Mouse (Mus musculus): ENCODE results near the gene Irx2.

Irx2 gene

DNA sequence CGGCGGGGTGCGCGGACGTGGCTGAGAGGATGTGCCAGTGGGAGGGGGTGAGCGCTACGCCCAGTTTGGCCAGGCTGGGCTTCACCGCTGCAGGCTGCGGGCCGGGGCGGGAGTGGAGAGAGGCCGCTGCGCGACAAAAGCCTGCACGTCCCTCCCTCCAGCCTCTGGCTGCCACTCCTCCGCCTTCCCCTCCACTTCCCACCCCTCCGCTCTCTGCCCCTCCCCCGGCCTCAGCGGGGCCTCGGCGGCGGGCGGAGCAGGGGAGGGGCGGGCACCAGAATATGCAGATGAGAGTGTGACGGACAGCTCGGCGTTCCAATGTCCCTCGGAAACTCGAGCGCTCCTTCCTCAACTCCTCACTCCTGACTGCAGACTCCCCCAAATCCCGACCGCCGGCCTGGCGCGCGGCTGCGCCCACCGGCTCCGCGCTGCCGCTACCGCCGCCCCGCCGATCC is at the start of gene Irx2:
Gene Irx2, plus strand, starts transcription at position 359 of the 455 bp plus-strand sequence.
- no peak for DNase-seq

- no peak for DNase-seq
These were observed 47.3 kb upstream of the Irx2 start for GRCm38 (mm10) chr13:72581276-72581675.

GRCm38 (mm10) chr13:72592526-72592925 is 36.1 kb upstream of the Irx2 start:
- DNase-seq = no peak

DNA sequence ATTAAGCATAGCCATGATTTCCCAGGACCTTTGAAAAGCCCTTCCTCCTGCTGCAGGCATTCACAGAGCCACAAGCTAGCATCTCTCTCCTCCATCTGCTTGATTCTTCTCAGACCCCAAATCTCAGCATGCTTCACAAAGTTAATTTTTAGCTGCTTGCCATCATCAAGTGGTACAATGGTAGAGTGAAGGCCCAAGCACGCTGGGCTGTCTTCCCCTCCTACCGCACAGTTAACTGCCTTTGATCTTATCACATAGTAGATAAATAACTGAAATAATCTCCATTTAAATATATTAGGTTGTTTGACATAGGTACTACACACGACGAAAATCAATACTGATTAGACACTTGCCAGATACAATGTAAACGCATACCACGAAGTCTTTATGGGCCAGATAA is 35.3 kb upstream of the Irx2 start:
- no peak for DNase-seq

DNA sequence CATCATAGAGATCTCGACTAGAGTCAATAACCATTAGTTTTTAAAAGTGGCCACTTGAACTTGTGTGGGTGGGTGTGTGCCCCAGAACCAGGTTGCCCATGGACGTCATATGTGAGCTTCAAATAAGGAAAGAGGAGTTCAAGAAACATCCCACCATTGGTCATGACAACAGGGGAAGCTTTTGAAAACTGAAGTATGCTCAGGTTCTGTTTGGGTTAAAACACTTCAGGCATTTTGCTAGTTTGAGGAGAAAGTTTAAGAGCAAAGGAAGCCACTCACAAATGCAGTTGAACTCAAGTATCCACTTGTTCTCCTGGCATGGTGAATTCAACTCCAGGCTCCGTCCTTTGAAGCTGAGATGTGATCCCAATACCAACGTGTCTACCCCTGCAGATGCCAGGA is 34.9 kb upstream of the Irx2 start:
- DNase-seq = no peak

DNA sequence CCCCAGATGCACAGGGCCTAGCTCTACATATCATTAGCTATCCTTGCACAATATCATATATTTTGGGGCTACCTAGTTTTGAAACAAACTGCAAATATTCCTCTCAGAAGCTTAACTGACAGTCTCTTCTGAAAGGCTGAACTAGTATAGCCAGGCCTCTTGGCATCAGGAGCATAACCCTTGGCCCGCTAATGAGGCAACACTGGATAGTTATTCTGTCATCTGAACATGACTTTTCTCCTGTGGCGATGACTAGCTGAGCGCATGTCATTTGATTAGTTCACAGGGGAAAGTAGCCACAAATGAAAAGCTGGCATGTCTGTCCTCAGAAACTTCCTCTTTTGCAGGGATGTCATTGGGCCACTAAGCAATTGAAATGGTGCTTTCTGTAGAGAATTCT is 29.4 kb upstream of the Irx2 start:
- no peak for DNase-seq

GRCm38 (mm10) chr13:72608706-72609105 is 19.9 kb upstream of the Irx2 start:
- no peak for DNase-seq

DNA sequence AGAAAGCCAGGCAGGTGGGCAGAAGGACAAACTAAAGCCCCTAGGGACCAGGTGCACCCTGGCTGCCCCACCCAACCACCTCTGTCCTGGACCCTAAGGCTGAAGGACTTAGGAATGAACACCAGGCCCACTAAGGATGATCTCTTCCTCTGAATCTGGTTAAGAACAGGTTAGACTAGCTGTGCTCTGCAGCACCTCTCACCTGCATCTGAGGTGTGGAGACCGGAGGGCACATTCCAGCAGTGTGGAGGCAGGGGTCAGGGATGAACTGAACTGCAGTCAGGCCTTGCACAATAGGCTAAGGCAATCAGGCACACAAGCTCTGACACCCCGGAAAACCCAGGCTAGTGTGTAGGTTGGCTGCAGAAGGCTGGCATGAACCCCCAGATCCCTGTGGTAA is 18.3 kb upstream of the Irx2 start:
- DNase-seq = no peak

DNA sequence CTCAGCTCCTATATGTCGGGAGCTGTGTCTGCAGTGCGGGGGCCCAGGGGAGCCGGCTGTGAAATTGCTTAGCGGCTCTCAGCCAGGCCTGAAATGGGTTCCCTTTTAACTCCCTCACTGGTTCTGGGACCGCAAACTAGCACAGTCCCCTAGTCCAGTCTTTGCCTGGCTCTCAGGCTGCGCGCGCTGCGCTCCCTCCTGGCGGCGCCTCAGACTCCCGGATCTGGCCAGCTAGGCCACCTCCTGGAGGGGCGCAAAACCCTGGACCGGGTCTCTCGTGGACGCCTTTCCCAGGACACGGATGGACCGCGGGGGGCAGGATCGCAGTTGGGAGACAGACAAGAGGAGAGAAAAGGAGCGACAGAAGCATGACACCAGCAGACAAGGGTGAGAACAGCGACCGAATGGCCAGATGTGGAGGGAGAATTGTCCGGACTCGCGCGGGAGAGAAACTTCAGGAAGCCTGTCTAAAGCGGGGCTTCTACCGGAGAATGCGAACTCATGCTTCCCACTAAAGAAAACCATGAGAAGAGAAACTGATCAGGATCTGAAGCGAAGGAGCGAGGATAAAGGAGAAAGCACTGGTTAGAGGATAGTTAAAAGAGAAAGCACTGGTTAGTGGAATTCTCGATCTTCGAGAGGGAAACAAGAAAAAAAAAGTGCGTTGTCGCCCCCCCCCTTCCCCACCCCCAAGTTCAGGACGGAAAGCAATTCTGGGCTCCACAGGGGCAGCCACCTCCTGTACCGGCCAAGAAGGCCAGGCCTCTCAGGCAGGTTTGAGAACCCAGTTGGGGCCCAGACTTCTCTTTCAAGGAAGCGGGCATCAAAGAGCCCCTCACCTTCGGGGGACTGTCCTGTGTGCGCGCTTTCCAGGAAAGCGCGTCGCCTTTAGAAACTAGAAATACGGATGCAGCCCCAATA is 4.4 kb upstream of the Irx2 start:
- no peak for DNase-seq

- no peak for DNase-seq
These were observed 3.8 kb upstream of the Irx2 start for GRCm38 (mm10) chr13:72624847-72625170.

DNA sequence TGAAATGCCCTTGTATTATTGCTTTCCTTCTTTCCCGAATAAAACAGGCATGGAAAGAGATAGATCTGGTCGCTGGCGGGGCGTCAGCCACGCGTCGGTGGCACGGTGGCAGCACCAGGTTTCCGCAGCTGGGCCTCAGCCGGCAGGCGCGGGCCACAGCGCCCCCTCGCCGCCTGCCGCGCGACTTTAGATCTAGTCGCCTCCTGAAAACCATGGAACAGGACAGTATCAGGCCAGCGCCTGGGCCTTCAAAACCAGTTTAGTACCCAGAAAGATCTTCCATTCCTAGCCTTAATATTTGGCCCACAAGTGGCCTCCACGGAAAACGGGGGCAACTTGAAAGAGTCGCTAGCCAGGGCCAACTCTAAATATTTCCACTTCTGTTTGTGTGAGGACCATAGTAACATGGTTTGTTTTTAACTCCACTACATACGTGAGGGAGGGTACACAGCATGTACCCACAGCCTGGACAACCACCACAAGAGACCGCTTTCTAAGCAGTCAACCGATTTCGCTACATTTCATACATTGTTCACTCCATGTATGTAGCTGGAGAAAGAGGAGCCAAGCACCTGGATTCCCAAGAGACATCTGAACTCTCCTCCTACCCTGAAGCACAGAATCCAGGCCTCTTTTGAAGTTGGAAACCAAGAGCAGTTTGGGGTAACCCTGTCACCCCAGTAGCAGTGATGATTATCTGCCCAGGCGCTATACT is 3.2 kb upstream of the Irx2 start:
- DNase-seq = no peak

- no peak for DNase-seq
These were observed 964 bp upstream of the Irx2 start for GRCm38 (mm10) chr13:72627391-72628321.

DNA sequence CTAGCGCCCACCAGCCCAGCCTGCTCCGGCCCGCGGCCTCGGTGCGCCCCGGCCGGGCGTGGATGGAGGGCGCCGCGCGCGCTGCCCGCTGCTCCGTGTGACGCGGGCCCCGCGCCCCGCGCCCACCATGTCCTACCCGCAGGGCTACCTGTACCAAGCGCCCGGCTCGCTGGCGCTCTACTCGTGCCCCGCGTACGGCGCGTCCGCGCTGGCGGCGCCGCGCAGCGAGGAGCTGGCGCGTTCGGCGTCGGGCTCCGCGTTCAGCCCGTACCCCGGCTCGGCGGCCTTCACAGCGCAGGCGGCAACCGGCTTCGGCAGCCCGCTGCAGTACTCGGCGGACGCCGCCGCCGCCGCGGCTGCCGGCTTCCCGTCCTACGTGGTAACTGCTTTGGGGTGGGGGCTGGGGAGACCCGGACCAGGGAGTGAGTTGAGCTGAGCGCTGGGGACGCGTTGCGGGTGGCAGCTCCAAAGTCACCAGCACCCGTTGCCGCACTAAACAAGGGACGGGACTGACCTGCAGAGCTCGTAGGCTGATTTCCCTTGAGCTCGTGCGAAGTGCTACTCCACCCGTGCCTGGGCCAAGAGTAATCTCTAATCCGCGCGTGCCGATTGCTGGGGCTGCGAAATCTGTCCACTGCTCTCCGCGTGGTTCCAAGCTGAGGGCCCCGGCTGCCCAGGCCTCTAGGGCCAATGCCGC is 463 bp downstream of the Irx2 start:
- DNase-seq = no peak

DNA sequence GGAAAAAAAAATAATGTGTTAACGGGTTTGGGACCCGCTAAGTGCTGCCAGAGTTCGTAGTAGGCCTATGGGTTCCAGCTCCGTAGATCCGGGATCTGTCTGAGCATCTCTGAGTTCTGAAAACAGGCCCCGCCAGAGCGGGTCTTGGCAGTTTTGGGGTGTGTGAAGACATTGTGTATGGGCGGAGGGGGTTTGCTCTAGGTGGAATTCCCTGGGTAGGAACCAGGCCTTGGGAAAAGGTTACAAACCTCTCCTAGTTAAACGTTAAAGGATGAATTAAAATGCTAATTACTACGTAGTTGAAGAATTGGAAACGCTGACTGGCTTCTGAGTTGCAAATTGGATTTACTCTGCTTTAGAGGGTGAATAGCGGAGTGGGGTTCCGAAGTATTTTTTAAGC is 1.2 kb downstream of the Irx2 start:
- DNase-seq = no peak

DNA sequence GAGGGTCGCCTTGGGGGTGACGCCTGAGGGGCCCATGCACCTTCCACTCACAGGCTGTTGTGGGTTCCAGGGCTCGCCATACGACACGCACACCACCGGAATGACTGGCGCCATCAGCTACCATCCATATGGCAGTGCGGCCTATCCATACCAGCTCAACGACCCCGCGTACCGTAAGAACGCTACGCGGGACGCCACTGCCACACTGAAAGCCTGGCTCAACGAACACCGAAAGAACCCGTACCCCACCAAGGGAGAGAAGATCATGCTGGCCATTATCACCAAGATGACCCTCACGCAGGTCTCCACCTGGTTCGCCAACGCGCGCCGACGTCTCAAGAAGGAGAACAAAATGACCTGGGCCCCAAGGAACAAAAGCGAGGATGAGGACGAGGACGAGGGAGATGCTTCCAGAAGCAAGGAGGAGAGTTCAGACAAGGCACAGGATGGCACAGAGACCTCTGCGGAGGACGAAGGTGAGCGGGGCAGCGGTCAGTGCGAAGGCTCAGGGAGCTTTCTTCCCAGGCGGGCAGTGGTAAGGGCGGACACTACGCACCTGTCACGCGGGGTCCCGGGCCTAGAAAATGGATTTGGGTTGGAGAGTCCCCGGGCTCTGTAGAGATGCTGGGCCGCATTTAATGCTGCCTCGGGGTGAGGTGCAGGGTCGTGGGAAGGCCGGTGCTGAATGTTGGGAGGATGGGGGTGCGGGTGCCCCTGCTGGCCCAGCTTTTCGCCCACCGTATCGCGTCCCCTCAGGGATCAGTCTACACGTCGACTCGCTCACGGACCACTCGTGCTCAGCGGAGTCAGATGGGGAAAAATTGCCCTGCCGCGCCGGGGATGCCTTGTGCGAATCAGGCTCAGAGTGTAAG is 2.1 kb downstream of the Irx2 start:
- DNase-seq = no peak

DNA sequence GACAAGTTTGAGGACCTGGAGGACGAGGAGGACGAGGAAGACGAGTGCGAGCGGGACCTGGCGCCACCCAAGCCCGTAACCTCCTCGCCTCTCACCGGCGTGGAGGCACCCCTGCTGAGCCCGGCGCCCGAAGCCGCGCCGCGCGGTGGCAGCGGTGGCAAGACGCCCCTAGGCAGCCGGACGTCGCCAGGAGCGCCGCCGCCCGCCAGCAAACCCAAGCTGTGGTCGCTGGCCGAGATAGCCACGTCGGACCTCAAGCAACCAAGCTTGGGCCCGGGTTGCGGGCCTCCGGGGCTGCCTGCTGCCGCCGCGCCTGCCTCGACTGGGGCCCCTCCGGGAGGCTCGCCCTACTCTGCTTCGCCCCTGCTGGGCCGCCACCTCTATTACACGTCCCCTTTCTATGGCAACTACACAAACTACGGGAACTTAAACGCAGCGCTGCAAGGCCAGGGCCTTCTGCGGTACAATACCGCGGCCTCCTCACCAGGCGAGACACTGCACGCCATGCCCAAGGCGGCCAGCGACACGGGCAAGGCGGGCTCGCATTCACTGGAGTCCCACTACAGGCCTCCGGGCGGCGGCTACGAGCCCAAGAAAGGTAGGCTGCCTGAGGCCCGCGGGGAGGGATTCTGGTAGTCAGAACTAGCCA is 2.9 kb downstream of the Irx2 start:
- no peak for DNase-seq

GRCm38 (mm10) chr13:72632361-72632760 is 3.7 kb downstream of the Irx2 start:
- DNase-seq = no peak

GRCm38 (mm10) chr13:72633097-72633496 is 4.5 kb downstream of the Irx2 start:
- no peak for DNase-seq

DNA sequence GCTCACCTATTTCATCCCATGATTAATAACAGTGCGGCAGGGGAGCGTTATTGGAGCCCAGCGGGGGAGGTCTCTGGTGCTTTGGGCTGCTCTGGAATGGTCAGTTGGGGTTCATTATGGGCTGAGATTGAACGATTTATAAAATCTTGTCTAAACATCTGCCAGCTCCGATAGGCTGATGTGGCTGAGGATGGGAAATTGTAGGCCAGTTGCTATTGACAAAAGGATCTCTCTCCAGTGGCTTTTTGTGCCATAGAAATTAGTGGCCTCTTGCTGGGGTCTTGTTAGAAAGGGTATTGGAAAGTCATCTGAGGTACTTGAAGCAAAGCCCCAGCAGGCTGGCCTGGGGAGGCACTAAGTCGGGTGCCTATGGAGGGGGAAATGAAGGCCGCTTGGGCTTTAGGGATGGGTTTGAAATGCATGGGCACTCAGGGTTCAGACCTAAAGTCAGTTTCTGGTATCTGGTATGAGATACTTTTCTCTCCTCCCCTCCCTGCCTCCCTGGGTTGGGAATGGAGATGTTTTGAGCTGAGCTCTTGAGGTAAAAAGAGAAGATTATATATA is 6.2 kb downstream of the Irx2 start:
- no peak for DNase-seq

DNA sequence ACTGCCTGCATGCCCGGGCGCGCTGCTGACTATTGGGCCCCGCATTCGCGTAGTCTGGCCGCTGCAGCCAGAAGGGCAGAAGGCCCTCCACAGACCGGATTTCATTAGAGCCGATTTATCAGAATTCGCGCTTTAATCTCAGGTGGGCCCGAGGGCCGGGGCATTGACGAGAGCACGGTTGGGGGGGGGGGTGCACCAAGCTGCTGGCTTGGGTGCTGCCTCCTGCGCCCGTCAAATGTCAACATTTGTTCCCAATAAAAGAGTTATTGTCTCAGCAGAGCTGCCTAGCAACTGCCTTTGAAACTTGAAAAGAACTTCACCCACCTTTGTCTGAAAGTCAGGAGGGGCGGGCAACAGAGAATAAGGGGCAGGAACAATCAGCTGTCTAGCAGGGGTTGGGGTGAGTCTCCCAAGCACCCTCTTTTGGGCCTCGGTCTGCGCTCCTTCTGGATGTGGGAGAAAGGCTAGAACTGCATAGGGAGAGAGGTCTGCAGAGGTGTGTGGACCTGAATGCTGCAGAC is 7.8 kb downstream of the Irx2 start:
- DNase-seq = no peak
